Mouse (Mus musculus): ENCODE results near the gene Rcan1. TPM values are rescaled to one million over a fixed set of nuclear protein-coding genes. Genes with fewer than 3 reads are reported as not detected.

Rcan1 gene
- polyA plus RNA-seq, 1 experiment from 2014 or later = 54.7 TPM

- Histone ChIP-seq H3K9me3 (ENCODE audit: low read length) (no peaks in the 10 kb centered on the region), H3K27ac (ENCODE audit: low read length) (no peak overlapping the region), H3K4me2 (replicated peaks; ENCODE audit: low read depth, low read length) (no peak overlapping the region), H3K4me3 (ENCODE audit: low read depth, low read length) (no peak overlapping the region), H3K36me3 (ENCODE audit: insufficient read depth, low read length) (no peaks in the 10 kb centered on the region), H3K27me3 (replicated peaks; ENCODE audit: insufficient read depth, low read length) (no peaks in the 10 kb centered on the region), H3K9ac (replicated peaks; ENCODE audit: low read depth) (no peak overlapping the region), H3K4me1 (ENCODE audit: insufficient read depth, low read depth, low read length) (peaks cover 23% of the 10 kb centered on the region; the same call in 1 of the 2 replicates)
- WGBS = 58% methylated on average over 11 of the region's 11 CpGs
- ATAC-seq (peak; percentile 8; the same call in 1 of the 2 replicates), DNase-seq (ENCODE audit: low spot score) (peak; percentile 71)
- no peak for TF ChIP-seq EP300 (IDR thresholded peaks at IDR 0.05)
- no peak for TF ChIP-seq CTCF (IDR thresholded peaks at IDR 0.05)
Observed at GRCm38 (mm10) chr16:92425875-92426274, 44.8 kb downstream of the Rcan1 start.

GRCm38 (mm10) chr16:92423363-92423762, 47.3 kb downstream of the Rcan1 start:
- no peak for ATAC-seq
- no peak overlapping the region for H3K27ac ChIP-seq (ENCODE audit: low read length)
- no peaks in the 10 kb centered on the region for H3K27me3 ChIP-seq (replicated peaks; ENCODE audit: insufficient read depth, low read length)
- no peak for TF ChIP-seq CTCF (IDR thresholded peaks at IDR 0.05)
- TF ChIP-seq EP300 (IDR thresholded peaks at IDR 0.05) = no peak
- no peaks in the 10 kb centered on the region for H3K9me3 ChIP-seq (ENCODE audit: low read length)
- no peak overlapping the region for H3K4me3 ChIP-seq (ENCODE audit: low read depth, low read length)
- 66% methylated on average over 10 of the region's 10 CpGs for WGBS
- no peak for DNase-seq (ENCODE audit: low spot score)
- no peak overlapping the region for H3K4me2 ChIP-seq (replicated peaks; ENCODE audit: low read depth, low read length)
- H3K4me1 ChIP-seq (ENCODE audit: insufficient read depth, low read depth, low read length) = peaks cover 10% of the 10 kb centered on the region; the same call in 1 of the 2 replicates
- no peak overlapping the region for H3K9ac ChIP-seq (replicated peaks; ENCODE audit: low read depth)
- no peaks in the 10 kb centered on the region for H3K36me3 ChIP-seq (ENCODE audit: insufficient read depth, low read length)

- WGBS = 92% methylated on average over 13 of the region's 13 CpGs
- H3K9me3 ChIP-seq (ENCODE audit: low read length) = no peaks in the 10 kb centered on the region
- no peak overlapping the region for H3K9ac ChIP-seq (replicated peaks; ENCODE audit: low read depth)
- TF ChIP-seq EP300 (IDR thresholded peaks at IDR 0.05) = no peak
- TF ChIP-seq CTCF (IDR thresholded peaks at IDR 0.05) = no peak
- DNase-seq (ENCODE audit: low spot score) = no peak
- H3K4me1 ChIP-seq (ENCODE audit: insufficient read depth, low read depth, low read length) = peaks cover 7% of the 10 kb centered on the region; the same call in 1 of the 2 replicates
- H3K4me3 ChIP-seq (ENCODE audit: low read depth, low read length) = no peak overlapping the region
- ATAC-seq = no peak
- H3K27me3 ChIP-seq (replicated peaks; ENCODE audit: insufficient read depth, low read length) = no peaks in the 10 kb centered on the region
- no peak overlapping the region for H3K4me2 ChIP-seq (replicated peaks; ENCODE audit: low read depth, low read length)
- no peaks in the 10 kb centered on the region for H3K36me3 ChIP-seq (ENCODE audit: insufficient read depth, low read length)
- H3K27ac ChIP-seq (ENCODE audit: low read length) = no peak overlapping the region
Observed at GRCm38 (mm10) chr16:92422435-92423362, 48.0 kb downstream of the Rcan1 start.

GRCm38 (mm10) chr16:92421147-92421934, 49.3 kb downstream of the Rcan1 start:
- peak; percentile 34 for ATAC-seq
- TF ChIP-seq EP300 (IDR thresholded peaks at IDR 0.05) = no peak
- TF ChIP-seq CTCF (IDR thresholded peaks at IDR 0.05) = peak; percentile 62
- no peak overlapping the region for H3K27ac ChIP-seq (ENCODE audit: low read length)

DNA sequence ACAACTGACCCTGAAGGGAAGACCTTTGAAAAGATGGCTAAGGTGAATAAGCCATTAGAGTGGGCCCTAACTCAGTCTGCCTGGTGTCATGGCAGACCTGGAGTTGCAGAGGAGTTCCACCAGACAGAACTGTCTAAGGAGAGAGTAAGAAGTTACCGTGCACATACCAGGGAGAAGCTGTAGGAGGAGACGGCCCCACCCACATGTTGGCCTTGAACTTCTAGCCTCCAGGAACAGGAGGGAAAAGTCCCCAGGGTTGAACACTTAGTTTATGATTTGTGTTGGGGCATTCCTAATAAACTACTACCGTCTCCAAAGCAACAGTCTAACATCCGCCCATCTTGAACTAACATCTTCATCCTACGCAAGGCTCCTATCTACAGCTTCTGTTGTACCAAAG, 50.0 kb downstream of the Rcan1 start:
- H3K4me1 ChIP-seq (ENCODE audit: insufficient read depth, low read depth, low read length) = peaks cover 3% of the 10 kb centered on the region; the same call in 1 of the 2 replicates
- no peaks in the 10 kb centered on the region for H3K36me3 ChIP-seq (ENCODE audit: insufficient read depth, low read length)
- no peaks in the 10 kb centered on the region for H3K9me3 ChIP-seq (ENCODE audit: low read length)
- no peaks in the 10 kb centered on the region for H3K27me3 ChIP-seq (replicated peaks; ENCODE audit: insufficient read depth, low read length)
- H3K4me2 ChIP-seq (replicated peaks; ENCODE audit: low read depth, low read length) = no peak overlapping the region
- no peak for ATAC-seq
- TF ChIP-seq EP300 (IDR thresholded peaks at IDR 0.05) (no peak), CTCF (IDR thresholded peaks at IDR 0.05) (no peak)
- H3K27ac ChIP-seq (ENCODE audit: low read length) = no peak overlapping the region
- DNase-seq (ENCODE audit: low spot score) = no peak
- no peak overlapping the region for H3K4me3 ChIP-seq (ENCODE audit: low read depth, low read length)
- no peak overlapping the region for H3K9ac ChIP-seq (replicated peaks; ENCODE audit: low read depth)
- 91% methylated on average over 5 of the region's 5 CpGs for WGBS

More at GRCm38 (mm10) chr16:92421147-92421934, 49.3 kb downstream of the Rcan1 start:
- Histone ChIP-seq H3K4me1 (ENCODE audit: insufficient read depth, low read depth, low read length) (peaks cover 3% of the 10 kb centered on the region; the same call in 1 of the 2 replicates), H3K9ac (replicated peaks; ENCODE audit: low read depth) (no peak overlapping the region), H3K4me2 (replicated peaks; ENCODE audit: low read depth, low read length) (no peak overlapping the region), H3K36me3 (ENCODE audit: insufficient read depth, low read length) (no peaks in the 10 kb centered on the region), H3K4me3 (ENCODE audit: low read depth, low read length) (no peak overlapping the region), H3K27me3 (replicated peaks; ENCODE audit: insufficient read depth, low read length) (no peaks in the 10 kb centered on the region), H3K9me3 (ENCODE audit: low read length) (no peaks in the 10 kb centered on the region)
- WGBS = 50% methylated on average over 13 of the region's 13 CpGs
- DNase-seq (ENCODE audit: low spot score) = peak; percentile 36

DNA sequence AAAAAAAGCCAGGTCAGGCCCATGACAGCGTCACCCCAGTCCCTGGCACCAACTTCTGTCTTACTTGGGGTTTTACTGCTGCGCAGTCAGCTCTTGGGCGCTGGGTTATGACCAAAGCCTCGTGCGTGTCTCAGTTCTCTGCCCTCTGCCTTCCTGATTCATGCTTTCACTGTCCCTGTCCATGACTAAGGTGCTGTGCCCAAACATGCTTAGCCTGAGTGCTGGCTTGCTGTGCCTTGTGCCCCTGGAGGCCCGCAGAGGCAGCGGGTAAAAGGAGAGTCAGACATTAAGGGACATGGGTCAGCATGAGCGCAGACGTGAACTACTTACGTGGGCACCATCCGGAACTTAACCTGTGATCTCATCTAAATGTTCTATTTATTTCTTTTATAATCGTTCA, 51.6 kb downstream of the Rcan1 start:
- ATAC-seq = no peak
- no peak overlapping the region for H3K27ac ChIP-seq (ENCODE audit: low read length)

More for the DNA sequence above, 51.6 kb downstream of the Rcan1 start:
- H3K4me3 ChIP-seq (ENCODE audit: low read depth, low read length) = no peak overlapping the region
- H3K9me3 ChIP-seq (ENCODE audit: low read length) = no peaks in the 10 kb centered on the region
- H3K4me2 ChIP-seq (replicated peaks; ENCODE audit: low read depth, low read length) = no peak overlapping the region
- H3K4me1 ChIP-seq (ENCODE audit: insufficient read depth, low read depth, low read length) = peaks cover 3% of the 10 kb centered on the region; the same call in 1 of the 2 replicates
- DNase-seq (ENCODE audit: low spot score) = no peak
- 93% methylated on average over 12 of the region's 12 CpGs for WGBS
- H3K36me3 ChIP-seq (ENCODE audit: insufficient read depth, low read length) = no peaks in the 10 kb centered on the region
- H3K9ac ChIP-seq (replicated peaks; ENCODE audit: low read depth) = no peak overlapping the region
- no peaks in the 10 kb centered on the region for H3K27me3 ChIP-seq (replicated peaks; ENCODE audit: insufficient read depth, low read length)
- TF ChIP-seq EP300 (IDR thresholded peaks at IDR 0.05) (no peak), CTCF (IDR thresholded peaks at IDR 0.05) (no peak)
